Mouse (Mus musculus) CH12.LX (cell line): Measurements from ENCODE around the gene Sptb. TPM values are rescaled to one million over a fixed set of nuclear protein-coding genes. Genes with fewer than 3 reads are reported as not detected.

ENCODE experiments used
- DNase-seq: peaks from one replicate; pipeline ENCODE4 v3.0.0-alpha.2; 2013; ENCODE audit errors: extremely low read depth
- H3K27ac ChIP-seq: 2 replicates; pipeline ENCODE4 v1.5.1; 2012; ENCODE audit warnings: low read depth, mild to moderate bottlenecking, control low read depth, moderate library complexity; ENCODE audit not compliant: insufficient read depth
- H3K27me3 ChIP-seq: replicated peaks from 2 replicates; pipeline ENCODE3; 2012; ENCODE audit warnings: inconsistent platforms
- H3K36me3 ChIP-seq, 2 experiments: replicated peaks in 1 of 2; 2 replicates each; pipeline versions ENCODE3 to v1.6.1; 2012; ENCODE audit warnings: inconsistent platforms in 1 of 2, low read length in 1 of 2, mild to moderate bottlenecking in 1 of 2, mixed read lengths in 1 of 2, moderate library complexity in 1 of 2; ENCODE audit not compliant: control insufficient read depth in 1 of 2, insufficient read depth in 1 of 2
- H3K4me1 ChIP-seq, 2 experiments: 2 replicates each; pipeline ENCODE4 v1.6.1; 2012; ENCODE audit warnings: inconsistent platforms in 1 of 2, moderate library complexity in 1 of 2; ENCODE audit not compliant: insufficient read depth in 2 of 2, control insufficient read depth in 1 of 2
- H3K4me2 ChIP-seq: 2 replicates; pipeline ENCODE4 v1.6.1; 2012; ENCODE audit warnings: low read depth, mild to moderate bottlenecking, control low read depth; ENCODE audit not compliant: poor library complexity, insufficient read depth, severe bottlenecking
- H3K4me3 ChIP-seq, 3 experiments: fragments of 150-350 bp in 1 of 3; sonication (generic) in 1 of 3; replicated peaks in 1 of 3; 2 replicates each; pipeline versions ENCODE3 to v1.5.1; 2011 to 2012; ENCODE audit warnings: low read depth in 2 of 3, low read length in 2 of 3, mild to moderate bottlenecking in 2 of 3, moderate library complexity in 2 of 3, control low read depth in 1 of 3, improper control_type of control experiment in 1 of 3, inconsistent platforms in 1 of 3, mixed read lengths in 1 of 3; ENCODE audit not compliant: poor library complexity in 1 of 3
- H3K79me2 ChIP-seq: replicated peaks from 2 replicates; pipeline ENCODE4 v1.6.1; 2012; ENCODE audit warnings: mild to moderate bottlenecking, moderate library complexity; ENCODE audit not compliant: control insufficient read depth, poor library complexity, insufficient read depth, severe bottlenecking; ENCODE audit errors: extremely low read depth
- H3K9ac ChIP-seq: 2 replicates; pipeline ENCODE4 v1.6.1; 2012; ENCODE audit warnings: low read depth, mild to moderate bottlenecking, control low read depth, moderate library complexity; ENCODE audit not compliant: insufficient read depth
- H3K9me3 ChIP-seq: replicated peaks from 2 replicates; pipeline ENCODE3; 2012; ENCODE audit warnings: low read length, inconsistent platforms, mixed read lengths
- BHLHE40 ChIP-seq: IDR thresholded peaks from 2 replicates; pipeline ENCODE4 v1.6.1; 2011; ENCODE audit warnings: mild to moderate bottlenecking, low read depth, low read length, improper control_type of control experiment
- CHD1 ChIP-seq: IDR thresholded peaks from 2 replicates; pipeline ENCODE4 v1.6.1; 2012; ENCODE audit warnings: low read depth, low read length, improper control_type of control experiment, inconsistent platforms
- CTCF ChIP-seq, 2 experiments: IDR thresholded peaks in 1 of 2; conservative IDR thresholded peaks in 1 of 2; 2 replicates each; pipeline ENCODE4 v1.5.1; 2011 to 2012; ENCODE audit warnings: low read depth in 2 of 2, low read length in 2 of 2, improper control_type of control experiment in 1 of 2, inconsistent platforms in 1 of 2, mild to moderate bottlenecking in 1 of 2, moderate library complexity in 1 of 2
- E2F4 ChIP-seq: IDR thresholded peaks from 2 replicates; pipeline ENCODE4 v1.6.1; 2011; ENCODE audit warnings: low read depth, low read length, improper control_type of control experiment; ENCODE audit not compliant: insufficient replicate concordance
- ELF1 ChIP-seq: IDR thresholded peaks from 2 replicates; pipeline ENCODE4 v1.6.1; 2014; ENCODE audit warnings: low read depth, mild to moderate bottlenecking, inconsistent platforms, low read length, improper control_type of control experiment
- EP300 ChIP-seq: IDR thresholded peaks from 2 replicates; pipeline ENCODE4 v1.6.1; 2011; ENCODE audit warnings: low read length, improper control_type of control experiment
- ETS1 ChIP-seq: conservative IDR thresholded peaks from 2 replicates; pipeline ENCODE4 v1.6.1; 2012; ENCODE audit warnings: low read depth, mild to moderate bottlenecking, inconsistent platforms, low read length, improper control_type of control experiment, moderate library complexity
- JUN ChIP-seq: IDR thresholded peaks from 2 replicates; pipeline ENCODE4 v1.6.1; 2011; ENCODE audit warnings: low read depth, mild to moderate bottlenecking, low read length, improper control_type of control experiment, moderate library complexity; ENCODE audit not compliant: insufficient read depth
- JUND ChIP-seq: conservative IDR thresholded peaks from 2 replicates; pipeline ENCODE4 v1.6.1; 2011; ENCODE audit warnings: low read depth, low read length, improper control_type of control experiment
- MAX ChIP-seq: IDR thresholded peaks from 2 replicates; pipeline ENCODE4 v1.6.1; 2011; ENCODE audit warnings: low read length, improper control_type of control experiment
- MAZ ChIP-seq: IDR thresholded peaks from 2 replicates; pipeline ENCODE4 v1.6.1; 2012; ENCODE audit warnings: low read depth, mild to moderate bottlenecking, inconsistent platforms, low read length, improper control_type of control experiment, moderate library complexity
- MXI1 ChIP-seq: IDR thresholded peaks from 2 replicates; pipeline ENCODE4 v1.6.1; 2011; ENCODE audit warnings: mild to moderate bottlenecking, low read depth, low read length, improper control_type of control experiment
- MYC ChIP-seq: IDR thresholded peaks from 2 replicates; pipeline ENCODE4 v1.6.1; 2011; ENCODE audit warnings: low read depth, mild to moderate bottlenecking, improper control_type of control experiment, low read length
- NRF1 ChIP-seq: IDR thresholded peaks from 2 replicates; pipeline ENCODE4 v1.6.1; 2014; ENCODE audit warnings: low read depth, mild to moderate bottlenecking, inconsistent platforms, low read length, improper control_type of control experiment, moderate library complexity
- PAX5 ChIP-seq: IDR thresholded peaks from 2 replicates; pipeline ENCODE4 v1.6.1; 2012; ENCODE audit warnings: low read length, inconsistent platforms, mixed read lengths
- POLR2A ChIP-seq: IDR thresholded peaks from 2 replicates; pipeline ENCODE4 v1.6.1; 2011; ENCODE audit warnings: low read depth, mild to moderate bottlenecking, improper control_type of control experiment, low read length
- POLR2AphosphoS2 ChIP-seq: IDR thresholded peaks from 2 replicates; pipeline ENCODE4 v1.6.1; 2011; ENCODE audit warnings: low read depth, low read length, improper control_type of control experiment
- SIN3A ChIP-seq: IDR thresholded peaks from 2 replicates; pipeline ENCODE4 v1.6.1; 2012; ENCODE audit warnings: low read length, improper control_type of control experiment, inconsistent platforms
- SMC3 ChIP-seq: IDR thresholded peaks from 2 replicates; pipeline ENCODE4 v1.6.1; 2011; ENCODE audit warnings: low read depth, low read length, improper control_type of control experiment
- TBP ChIP-seq: conservative IDR thresholded peaks from 2 replicates; pipeline ENCODE4 v1.6.1; 2011; ENCODE audit warnings: low read depth, low read length, improper control_type of control experiment
- UBTF ChIP-seq: IDR thresholded peaks from 2 replicates; pipeline ENCODE4 v1.6.1; 2012; ENCODE audit warnings: low read depth, mild to moderate bottlenecking, inconsistent platforms, low read length, improper control_type of control experiment, moderate library complexity
- USF1 ChIP-seq: IDR thresholded peaks from 2 replicates; pipeline ENCODE4 v1.6.1; 2014; ENCODE audit warnings: low read depth, mild to moderate bottlenecking, inconsistent platforms, low read length, improper control_type of control experiment
- ZC3H11A ChIP-seq: IDR thresholded peaks from 2 replicates; pipeline ENCODE4 v1.6.1; 2012; ENCODE audit warnings: low read depth, mild to moderate bottlenecking, inconsistent platforms, low read length, improper control_type of control experiment
- ZKSCAN1 ChIP-seq: IDR thresholded peaks from 2 replicates; pipeline ENCODE4 v1.6.1; 2012; ENCODE audit warnings: low read depth, inconsistent platforms, low read length, improper control_type of control experiment, borderline replicate concordance
- ZNF384 ChIP-seq: IDR thresholded peaks from 2 replicates; pipeline ENCODE4 v1.6.1; 2012; ENCODE audit warnings: low read depth, low read length, improper control_type of control experiment, inconsistent platforms
- dilution Hi-C: fragments of 300-500 bp; cut with MboI; formaldehyde crosslinking; loops from 2 replicates; pipeline ENCODE4 v1.14.3; 2020; ENCODE audit warnings: low sequenced_read_pairs; ENCODE audit not compliant: extremely low pct_unique_long_range_greater_than_20kb, extremely low pct_ligation_motif_present
- in situ Hi-C: fragments of 300-500 bp; cut with MboI; formaldehyde crosslinking; loops from 3 replicates; pipeline ENCODE4 v1.14.3; 2019; ENCODE audit warnings: low sequenced_read_pairs, low pct_ligation_motif_present, low pct_unique_long_range_greater_than_20kb, mixed read lengths
- polyA plus RNA-seq: library from polyadenylated mRNA; unstranded; fragments of >175 nt; gene quantifications from 2 replicates; pipeline ENCODE4 v1.2.1, GENCODE M21; 2012; ENCODE audit warnings: low read depth; ENCODE audit not compliant: insufficient read length
- total RNA-seq, 2 experiments: library from RNA; depleted of rRNA; stranded (reverse); fragments of 300-350 nt in 1 of 2; fragments of >200 nt in 1 of 2; gene quantifications; 2 replicates each; pipeline ENCODE4 v1.2.3; 2012 to 2014

Gene Sptb
- total and polyA plus RNA-seq, 3 experiments = 0.03 to 0.04 (median 0.04) TPM

DNA sequence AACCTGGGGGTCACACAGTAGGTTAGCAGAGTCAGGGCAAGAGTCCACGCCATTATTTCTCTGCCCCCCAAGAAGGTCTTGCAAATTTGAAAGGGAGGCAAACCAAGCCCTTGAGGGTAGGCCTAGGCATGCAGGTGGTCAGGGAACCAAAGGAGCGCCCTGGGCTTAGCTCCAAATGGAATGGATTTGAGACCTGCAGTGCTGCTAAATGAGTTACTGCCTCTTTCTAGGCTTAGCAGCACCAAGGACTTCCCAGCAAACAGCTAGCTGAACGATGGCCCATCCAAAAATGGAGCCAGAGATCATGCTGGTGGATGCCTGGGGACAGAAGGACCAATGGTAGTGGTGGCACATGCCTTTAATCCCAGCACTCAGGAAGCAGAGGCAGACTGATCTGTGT is 119.3 kb downstream of the Sptb start:
- Histone ChIP-seq H3K4me2 (no peak overlapping the region), H3K4me1 (peaks cover 10 to 12% of the 10 kb centered on the region in 2 experiments), H3K79me2 (no peaks in the 10 kb centered on the region), H3K27ac (no peak overlapping the region), H3K9ac (no peak overlapping the region), H3K4me3 (no peak overlapping the region), H3K9me3 (no peaks in the 10 kb centered on the region), H3K27me3 (peaks cover 61% of the 10 kb centered on the region), H3K36me3 (no peaks in the 10 kb centered on the region)
- DNase-seq = no peak
- TF ChIP-seq ZNF384 = no peak
- no peak for TF ChIP-seq ETS1
- TF ChIP-seq ZKSCAN1 = no peak
- TF ChIP-seq EP300 = no peak
- no peak for TF ChIP-seq CTCF (conservative IDR thresholded peaks at IDR 0.05 in 1 of 2, IDR thresholded peaks at IDR 0.05 in 1 of 2; ENCODE audit: low read depth in 2 of 2, low read length in 2 of 2)
- no peak for TF ChIP-seq MAZ
- no peak for TF ChIP-seq JUN
- no peak for TF ChIP-seq NRF1
- TF ChIP-seq CHD1 = no peak
- no peak for TF ChIP-seq USF1
- dilution Hi-C loops (no loop called here), in situ Hi-C loops (loop anchor here (5.0 to 10.0 kb wide), 2 partner anchors 94 to 226 kb away; partner anchors contain the start of gene Zbtb25)

DNA sequence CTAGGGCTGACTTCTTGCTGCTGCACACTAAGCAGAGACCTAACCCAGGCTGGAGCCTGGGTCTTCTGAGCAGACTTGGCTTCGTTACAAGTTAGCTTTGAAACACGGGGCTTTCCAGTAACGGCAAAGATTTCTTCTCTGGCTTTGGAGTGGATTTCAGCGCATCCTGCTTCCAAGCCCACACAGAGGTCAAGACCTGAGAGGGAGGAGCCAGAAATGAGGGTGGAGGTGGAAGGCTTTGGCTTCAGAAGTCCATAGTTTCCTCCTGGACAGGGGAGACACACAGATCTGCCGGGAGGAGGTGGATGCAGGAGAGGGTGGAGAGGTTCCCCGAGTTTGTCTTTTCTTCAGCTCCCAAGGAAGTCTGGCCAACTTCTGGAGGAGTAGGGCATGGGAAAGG is 120.8 kb downstream of the Sptb start:
- H3K4me1 ChIP-seq = peaks cover 9 to 12% of the 10 kb centered on the region in 2 experiments
- no peak overlapping the region for H3K9ac ChIP-seq
- H3K36me3 ChIP-seq = no peaks in the 10 kb centered on the region
- TF ChIP-seq BHLHE40 = no peak
- TF ChIP-seq POLR2AphosphoS2 = no peak
- no peak for TF ChIP-seq MAX
- no peak for TF ChIP-seq SIN3A
- no peak for TF ChIP-seq ELF1
- TF ChIP-seq SMC3 = no peak
- no peak for TF ChIP-seq MYC
- no peak for TF ChIP-seq MXI1
- TF ChIP-seq UBTF = no peak
- TF ChIP-seq POLR2A = no peak
- no peak for TF ChIP-seq E2F4
- no peak for TF ChIP-seq TBP
- TF ChIP-seq JUND = no peak
- no peak for TF ChIP-seq PAX5
- TF ChIP-seq ZC3H11A = no peak
- dilution Hi-C loops = no loop called here
- H3K4me2 ChIP-seq = no peak overlapping the region
- peaks cover 51% of the 10 kb centered on the region for H3K27me3 ChIP-seq
- peaks cover 4% of the 10 kb centered on the region for H3K9me3 ChIP-seq
- DNase-seq = no peak
- in situ Hi-C loops = no loop called here
- no peaks in the 10 kb centered on the region for H3K79me2 ChIP-seq
- no peak overlapping the region for H3K27ac ChIP-seq
- no peak overlapping the region for H3K4me3 ChIP-seq
